In the genomic region with DNA sequence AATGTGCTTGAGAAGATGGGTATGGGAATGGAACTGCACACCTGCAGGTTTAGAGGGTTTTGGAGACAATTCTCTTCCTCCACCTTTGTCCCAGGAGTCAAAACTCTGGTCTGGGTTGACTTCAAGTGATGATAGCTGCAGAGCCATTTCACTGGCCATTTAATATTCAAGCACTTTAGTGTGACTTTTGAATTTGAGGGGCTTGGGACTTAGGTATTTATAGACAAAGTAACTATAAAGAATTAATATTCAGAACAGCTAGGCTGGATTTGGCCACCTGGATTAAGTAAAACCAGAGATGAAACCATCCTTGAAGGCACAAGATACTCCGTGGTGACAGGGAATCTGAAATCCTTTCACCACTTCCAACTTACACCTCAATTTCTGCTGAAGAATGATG, we compare ENCODE assay signal across 11 mouse cellular contexts. TPM values are rescaled to one million over a fixed set of nuclear protein-coding genes. Genes with fewer than 3 reads are reported as not detected.
DNase-seq lines count a peak whose midpoint lies in the region; ATAC-seq and TF ChIP-seq lines count a peak whose summit lies in the region.
"Had no signal": no experiment of that assay in that cellular context is flagged by ENCODE, and none has a peak within 500 bp of the region (broad histone marks: within the 10 kb centered on the region; RNA-seq: fewer than 3 reads in every experiment).

No protein-coding gene starts in this region.

- TF ChIP-seq CTCF in lung, postnatal 0 days (IDR thresholded peaks at IDR 0.05), result no peak

- no peak for DNase-seq in heart, postnatal 4 days
- no peak for DNase-seq in lung, postnatal 0 days (ENCODE audit: low spot score)
- no peak for DNase-seq in layer of hippocampus, postnatal 25 days (ENCODE audit: extremely low spot score in 1 of 2, low spot score in 1 of 2)
- DNase-seq in left cerebral cortex, postnatal 25 days (ENCODE audit: low spot score in 2 of 2), result no peak
- DNase-seq: cerebellum, postnatal 10 days; kidney, adult 18-20 months had no signal

- H3K27ac ChIP-seq in heart, embryonic 11.5 days (ENCODE audit: low read depth, low read length), result no peak overlapping the region
- H3K27ac ChIP-seq in lung, embryonic 15.5 days, result no peak overlapping the region
- H3K27ac ChIP-seq in lung, postnatal 0 days (ENCODE audit: low read length), result no peak overlapping the region
- no peak overlapping the region for H3K27ac ChIP-seq in limb, embryonic 12.5 days
- H3K27ac ChIP-seq in neural tube, embryonic 13.5 days (replicated peaks), result no peak overlapping the region
- H3K27ac ChIP-seq: macrophage had no signal

- no peak overlapping the region for H3K4me3 ChIP-seq in heart, embryonic 11.5 days (ENCODE audit: low read depth, low read length)
- H3K4me3 ChIP-seq in lung, embryonic 15.5 days, result no peak overlapping the region
- H3K4me3 ChIP-seq in lung, postnatal 0 days (ENCODE audit: low read depth, low read length), result no peak overlapping the region
- H3K4me3 ChIP-seq in limb, embryonic 12.5 days (replicated peaks), result no peak overlapping the region
- no peak overlapping the region for H3K4me3 ChIP-seq in neural tube, embryonic 13.5 days

- no peak for TF ChIP-seq EP300 in lung, postnatal 0 days (IDR thresholded peaks at IDR 0.05)

- no peak overlapping the region for H3K9ac ChIP-seq in heart, embryonic 11.5 days (ENCODE audit: low read depth, low read length)
- H3K9ac ChIP-seq in lung, embryonic 15.5 days, result no peak overlapping the region
- no peak overlapping the region for H3K9ac ChIP-seq in lung, postnatal 0 days (replicated peaks; ENCODE audit: low read depth)
- H3K9ac ChIP-seq in limb, embryonic 12.5 days (replicated peaks), result no peak overlapping the region
- no peak overlapping the region for H3K9ac ChIP-seq in neural tube, embryonic 13.5 days

- H3K9me3 ChIP-seq in heart, embryonic 11.5 days (replicated peaks; ENCODE audit: control insufficient read depth, low read length), result no peaks in the 10 kb centered on the region
- H3K9me3 ChIP-seq in lung, embryonic 15.5 days, result no peaks in the 10 kb centered on the region
- H3K9me3 ChIP-seq in lung, postnatal 0 days (ENCODE audit: low read length), result no peaks in the 10 kb centered on the region
- H3K9me3 ChIP-seq in limb, embryonic 12.5 days, result no peaks in the 10 kb centered on the region
- no peaks in the 10 kb centered on the region for H3K9me3 ChIP-seq in neural tube, embryonic 13.5 days

- H3K4me2 ChIP-seq in heart, embryonic 11.5 days, result peak overlapping the region; percentile 91
- H3K4me2 ChIP-seq in lung, embryonic 15.5 days, result peak overlapping the region; percentile 82
- H3K4me2 ChIP-seq in lung, postnatal 0 days (replicated peaks; ENCODE audit: low read depth, low read length), result no peak overlapping the region
- peak overlapping the region; percentile 85; the same call in 1 of the 2 replicates for H3K4me2 ChIP-seq in limb, embryonic 12.5 days
- peak overlapping the region; percentile 92; the same call in 1 of the 2 replicates for H3K4me2 ChIP-seq in neural tube, embryonic 13.5 days

- 0 out of 2 replicates have a peak, but pooled peaks cover 3% of the 10 kb centered on the region for H3K4me1 ChIP-seq in heart, embryonic 11.5 days (ENCODE audit: control insufficient read depth, insufficient read depth, low read length)
- H3K4me1 ChIP-seq in lung, embryonic 15.5 days, result peaks cover 18% of the 10 kb centered on the region
- no peaks in the 10 kb centered on the region for H3K4me1 ChIP-seq in lung, postnatal 0 days (ENCODE audit: insufficient read depth, low read depth, low read length)
- H3K4me1 ChIP-seq in limb, embryonic 12.5 days (replicated peaks), result peaks cover 9% of the 10 kb centered on the region
- H3K4me1 ChIP-seq in neural tube, embryonic 13.5 days (replicated peaks), result peaks cover 28% of the 10 kb centered on the region

- no peak for ATAC-seq in heart, embryonic 11.5 days (replicated peaks; ENCODE audit: insufficient number of reproducible peaks, low FRiP score, low TSS enrichment)
- no peak for ATAC-seq in lung, embryonic 15.5 days (ENCODE audit: borderline replicate concordance, extremely low read depth, low FRiP score, low TSS enrichment)
- ATAC-seq in lung, postnatal 0 days, result no peak
- no peak for ATAC-seq in limb, embryonic 12.5 days (ENCODE audit: insufficient number of reproducible peaks, insufficient read depth, low FRiP score, low TSS enrichment, low read depth)
- no peak for ATAC-seq in neural tube, embryonic 13.5 days (ENCODE audit: low read depth)

- no peaks in the 10 kb centered on the region for H3K27me3 ChIP-seq in heart, embryonic 11.5 days (ENCODE audit: control insufficient read depth, insufficient read depth, low read length)
- H3K27me3 ChIP-seq in lung, embryonic 15.5 days, result no peaks in the 10 kb centered on the region
- H3K27me3 ChIP-seq in lung, postnatal 0 days (replicated peaks; ENCODE audit: insufficient read depth, low read length), result no peaks in the 10 kb centered on the region
- H3K27me3 ChIP-seq in limb, embryonic 12.5 days, result no peaks in the 10 kb centered on the region
- H3K27me3 ChIP-seq in neural tube, embryonic 13.5 days, result no peaks in the 10 kb centered on the region

- intact Hi-C loops in left cerebral cortex, postnatal 25 days (cut with DNase I), result no loop called here

- WGBS in heart, embryonic 11.5 days (ENCODE audit: insufficient replicate concordance), result 63% methylated on average over 1 of the region's 1 CpGs
- 60% methylated on average over 1 of the region's 1 CpGs for WGBS in lung, embryonic 15.5 days
- 61% methylated on average over 1 of the region's 1 CpGs for WGBS in lung, postnatal 0 days
- WGBS in limb, embryonic 12.5 days, result 55% methylated on average over 1 of the region's 1 CpGs
- WGBS in neural tube, embryonic 13.5 days, result 63% methylated on average over 1 of the region's 1 CpGs

- H3K36me3 ChIP-seq in heart, embryonic 11.5 days (ENCODE audit: control insufficient read depth, insufficient read depth, low read length), result peaks cover 10% of the 10 kb centered on the region
- H3K36me3 ChIP-seq in lung, embryonic 15.5 days, result peaks cover 21% of the 10 kb centered on the region
- no peaks in the 10 kb centered on the region; the same call in 1 of the 2 replicates for H3K36me3 ChIP-seq in lung, postnatal 0 days (ENCODE audit: insufficient read depth, low read length)
- H3K36me3 ChIP-seq in limb, embryonic 12.5 days, result peaks cover 25% of the 10 kb centered on the region
- peaks cover 22% of the 10 kb centered on the region for H3K36me3 ChIP-seq in neural tube, embryonic 13.5 days

RNA-seq across cellular contexts. Expression of gene Nat10, which starts 1.4 kb away (rescaled TPM):
- polyA plus RNA-seq in heart, embryonic 11.5 days (2014; fragmentation: Nextera tagmentation; extraction: Ambion mirVana), result 15.3 and 18.0 TPM in 2 replicates
- 10 to 100 TPM; 25.8 to 26.0 TPM for total RNA-seq in heart, postnatal 4 days (2021)
- 23.7 and 24.8 TPM in 2 replicates for polyA plus RNA-seq in lung, embryonic 15.5 days (2015; fragmentation: Nextera tagmentation; extraction: Ambion mirVana)
- polyA plus RNA-seq in lung, postnatal 0 days (2015; fragmentation: Nextera tagmentation; extraction: Ambion mirVana), result 6.2 TPM in 2 replicates
- polyA plus RNA-seq in limb, embryonic 12.5 days (2016; fragmentation: Nextera tagmentation; extraction: Ambion mirVana), result 33.0 and 33.7 TPM in 2 replicates
- polyA plus RNA-seq in neural tube, embryonic 13.5 days (2015; fragmentation: Nextera tagmentation; extraction: Ambion mirVana), result 17.3 and 19.0 TPM in 2 replicates
- total RNA-seq in layer of hippocampus, postnatal 25 days (2021), result 10 to 100 TPM; 29.0 to 34.7 TPM
- 10 to 100 TPM; 34.4 to 35.5 TPM for total RNA-seq in left cerebral cortex, postnatal 25 days (2021)

RNA-seq across cellular contexts. Expression of gene Caprin1, which starts 35.0 kb away (rescaled TPM):
- 307 and 343 TPM in 2 replicates for polyA plus RNA-seq in heart, embryonic 11.5 days (2014; fragmentation: Nextera tagmentation; extraction: Ambion mirVana)
- total RNA-seq in heart, postnatal 4 days (2021), result 100 to 1,000 TPM; 262 to 265 TPM
- polyA plus RNA-seq in lung, embryonic 15.5 days (2015; fragmentation: Nextera tagmentation; extraction: Ambion mirVana), result 311 and 317 TPM in 2 replicates
- polyA plus RNA-seq in lung, postnatal 0 days (2015; fragmentation: Nextera tagmentation; extraction: Ambion mirVana), result 87.8 and 105 TPM in 2 replicates
- polyA plus RNA-seq in limb, embryonic 12.5 days (2016; fragmentation: Nextera tagmentation; extraction: Ambion mirVana), result 475 and 477 TPM in 2 replicates
- polyA plus RNA-seq in neural tube, embryonic 13.5 days (2015; fragmentation: Nextera tagmentation; extraction: Ambion mirVana), result 412 and 425 TPM in 2 replicates
- total RNA-seq in layer of hippocampus, postnatal 25 days (2021), result 100 to 1,000 TPM; 340 to 369 TPM
- total RNA-seq in left cerebral cortex, postnatal 25 days (2021), result 100 to 1,000 TPM; 329 to 340 TPM
